Mouse (Mus musculus) gastrocnemius, adult 18-20 months (tissue): ENCODE measurements around the gene Cdk2ap2. TPM values are rescaled to one million over a fixed set of nuclear protein-coding genes. Genes with fewer than 3 reads are reported as not detected.
A peak's percentile ranks its signal among the peaks of the same experiment; 100 is the strongest.
"Not testable (repeated sequence)": the region's sequence is repeated elsewhere in the genome, so short reads cannot be mapped to it uniquely, and the experiment has no call there.

Experiments used
- DNase-seq: peaks from one replicate; pipeline ENCODE4 v3.0.0; 2021; ENCODE audit warnings: low spot score
- long read RNA-seq, 2 experiments: library from polyadenylated mRNA; stranded (forward); transcript quantifications; one replicate each; pipeline ENCODE4 v2.0.0; 2021
- total RNA-seq, 2 experiments: library from RNA; stranded (reverse); gene quantifications; 2 replicates each; pipeline ENCODE4 v1.2.3; 2021

The Cdk2ap2 gene
- 10 to 100 TPM; 18.7 to 19.9 TPM for total RNA-seq
- long read RNA-seq, experiment 1, transcript Cdk2ap2-201 (4 exons, 1,080 nt), result major isoform, 19 of 28 reads
- long read RNA-seq, experiment 1, partial matches to known transcripts, result 4 of 28 reads
- long read RNA-seq, experiment 1, other reads (novel, unspliced or antisense), result 0 of 28 reads
- long read RNA-seq, experiment 2, transcript Cdk2ap2-201 (4 exons, 1,080 nt), result major isoform, 18 of 24 reads
- long read RNA-seq, experiment 2, partial matches to known transcripts, result 1 of 24 reads
- long read RNA-seq, experiment 2, other reads (novel, unspliced or antisense), result 1 of 24 reads

- DNase-seq, result peak; percentile 100
Observed at GRCm38 (mm10) chr19:4096642-4097440, at the start of gene Cdk2ap2. Cdk2ap2 (plus strand) TSS chr19:4097182.

GRCm38 (mm10) chr19:4047859-4048258, 49.1 kb upstream of the Cdk2ap2 start:
- peak; percentile 79 for DNase-seq

GRCm38 (mm10) chr19:4049069-4049468, 47.9 kb upstream of the Cdk2ap2 start:
- DNase-seq, result not testable (repeated sequence)

GRCm38 (mm10) chr19:4051016-4051415, 46.0 kb upstream of the Cdk2ap2 start:
- DNase-seq, result no peak

- peak; percentile 66 for DNase-seq
Observed at GRCm38 (mm10) chr19:4051741-4052515, 45.1 kb upstream of the Cdk2ap2 start.

GRCm38 (mm10) chr19:4052516-4053030, 44.4 kb upstream of the Cdk2ap2 start:
- no peak for DNase-seq

- no peak for DNase-seq
Observed at GRCm38 (mm10) chr19:4054613-4055012, 42.4 kb upstream of the Cdk2ap2 start.

GRCm38 (mm10) chr19:4055216-4055946, 41.6 kb upstream of the Cdk2ap2 start:
- DNase-seq, result no peak

- DNase-seq, result no peak
Observed at GRCm38 (mm10) chr19:4055947-4056693, 40.9 kb upstream of the Cdk2ap2 start.

GRCm38 (mm10) chr19:4056727-4057126, 40.3 kb upstream of the Cdk2ap2 start:
- DNase-seq, result no peak

- DNase-seq, result no peak
Observed at GRCm38 (mm10) chr19:4057389-4057788, 39.6 kb upstream of the Cdk2ap2 start.

- DNase-seq, result no peak
Observed at GRCm38 (mm10) chr19:4057962-4058361, 39.0 kb upstream of the Cdk2ap2 start.

GRCm38 (mm10) chr19:4058581-4058980, 38.4 kb upstream of the Cdk2ap2 start:
- no peak for DNase-seq

- no peak for DNase-seq
Observed at GRCm38 (mm10) chr19:4059069-4059740, 37.8 kb upstream of the Cdk2ap2 start, which contains the start of gene Gstp3. Gstp3 (minus strand) TSS chr19:4059569.

GRCm38 (mm10) chr19:4060044-4060898, 36.7 kb upstream of the Cdk2ap2 start:
- DNase-seq, result not testable (repeated sequence)

GRCm38 (mm10) chr19:4060899-4061465, 36.0 kb upstream of the Cdk2ap2 start:
- no peak for DNase-seq

- not testable (repeated sequence) for DNase-seq
Observed at GRCm38 (mm10) chr19:4063357-4063756, 33.6 kb upstream of the Cdk2ap2 start.

- DNase-seq, result not testable (repeated sequence)
Observed at GRCm38 (mm10) chr19:4064501-4064900, 32.5 kb upstream of the Cdk2ap2 start.
